Mouse (Mus musculus) hindbrain, embryonic 12.5 days (tissue): ENCODE data around the gene Unc5cl. TPM values are rescaled to one million over a fixed set of nuclear protein-coding genes. Genes with fewer than 3 reads are reported as not detected.

Source experiments
- ATAC-seq: fragments of 200-750 bp; cut with Nextera tagmentation; 2 replicates; pipeline ENCODE4 v1.8.0; 2017; ENCODE audit warnings: moderate TSS enrichment; ENCODE audit not compliant: low FRiP score
- H3K27ac ChIP-seq: fragments of 300-500 bp; sonication (generic); 2 replicates; pipeline ENCODE4 v1.5.1; 2016; ENCODE audit warnings: mild to moderate bottlenecking
- H3K27me3 ChIP-seq: fragments of 300-500 bp; sonication (generic); 2 replicates; pipeline ENCODE4 v1.6.1; 2016; ENCODE audit warnings: mild to moderate bottlenecking
- H3K36me3 ChIP-seq: fragments of 300-500 bp; sonication (generic); 2 replicates; pipeline ENCODE4 v1.6.1; 2016; ENCODE audit warnings: mild to moderate bottlenecking
- H3K4me1 ChIP-seq: fragments of 300-500 bp; sonication (generic); 2 replicates; pipeline ENCODE4 v1.6.1; 2016
- H3K4me2 ChIP-seq: fragments of 300-500 bp; sonication (generic); replicated peaks from 2 replicates; pipeline ENCODE4 v1.6.1; 2016; ENCODE audit warnings: mild to moderate bottlenecking
- H3K4me3 ChIP-seq: fragments of 300-500 bp; sonication (generic); 2 replicates; pipeline ENCODE4 v1.5.1; 2016; ENCODE audit warnings: mild to moderate bottlenecking
- H3K9ac ChIP-seq: fragments of 300-500 bp; sonication (generic); 2 replicates; pipeline ENCODE4 v1.6.1; 2016; ENCODE audit warnings: mild to moderate bottlenecking, moderate library complexity
- H3K9me3 ChIP-seq: fragments of 300-500 bp; sonication (generic); replicated peaks from 2 replicates; pipeline ENCODE4 v1.6.1; 2016; ENCODE audit warnings: mild to moderate bottlenecking
- WGBS: fragments of 180-500 bp; shearing (Covaris S2); methylation state at CpG from one replicate; pipeline ENCODE4 v1.1.7; 2016; 5-methylcytosine and 5-hydroxymethylcytosine counted together
- polyA plus RNA-seq: library from polyadenylated mRNA; unstranded; fragments of >200 nt; fragmentation: Nextera tagmentation; extraction: Ambion mirVana; gene quantifications from 2 replicates; pipeline ENCODE4 v1.2.1, GENCODE M21; 2016

Unc5cl gene
- polyA plus RNA-seq, 1 experiment from 2014 or later = 0.49 TPM

GRCm38 (mm10) chr17:48556223-48556962, 101.7 kb downstream of the Unc5cl start:
- no peaks in the 10 kb centered on the region for H3K36me3 ChIP-seq
- no peaks in the 10 kb centered on the region for H3K9me3 ChIP-seq
- ATAC-seq = no peak
- no peak overlapping the region for H3K4me2 ChIP-seq
- H3K9ac ChIP-seq = no peak overlapping the region
- no peaks in the 10 kb centered on the region for H3K27me3 ChIP-seq
- 34% methylated on average over 9 of the region's 9 CpGs for WGBS
- H3K4me3 ChIP-seq = no peak overlapping the region
- H3K27ac ChIP-seq = no peak overlapping the region
- H3K4me1 ChIP-seq = no peaks in the 10 kb centered on the region

GRCm38 (mm10) chr17:48557823-48558715, 103.4 kb downstream of the Unc5cl start:
- H3K4me3 ChIP-seq = no peak overlapping the region
- no peaks in the 10 kb centered on the region for H3K4me1 ChIP-seq
- no peaks in the 10 kb centered on the region for H3K36me3 ChIP-seq
- no peaks in the 10 kb centered on the region for H3K27me3 ChIP-seq
- no peak overlapping the region for H3K9ac ChIP-seq
- H3K4me2 ChIP-seq = no peak overlapping the region
- 88% methylated on average over 7 of the region's 7 CpGs for WGBS
- H3K9me3 ChIP-seq = no peaks in the 10 kb centered on the region
- H3K27ac ChIP-seq = no peak overlapping the region
- no peak for ATAC-seq

GRCm38 (mm10) chr17:48564931-48565330, 110.2 kb downstream of the Unc5cl start:
- Histone ChIP-seq H3K27ac (no peak overlapping the region), H3K4me3 (no peak overlapping the region), H3K9me3 (no peaks in the 10 kb centered on the region), H3K4me2 (no peak overlapping the region), H3K9ac (no peak overlapping the region), H3K4me1 (no peaks in the 10 kb centered on the region), H3K36me3 (no peaks in the 10 kb centered on the region), H3K27me3 (no peaks in the 10 kb centered on the region)
- 93% methylated on average over 8 of the region's 8 CpGs for WGBS
- no peak for ATAC-seq

- ATAC-seq = no peak
- Histone ChIP-seq H3K9ac (no peak overlapping the region), H3K9me3 (no peaks in the 10 kb centered on the region), H3K27ac (no peak overlapping the region), H3K36me3 (no peaks in the 10 kb centered on the region), H3K4me3 (no peak overlapping the region), H3K4me2 (no peak overlapping the region), H3K27me3 (no peaks in the 10 kb centered on the region), H3K4me1 (no peaks in the 10 kb centered on the region)
- WGBS = 87% methylated on average over 4 of the region's 4 CpGs
These were observed 115.0 kb downstream of the Unc5cl start for GRCm38 (mm10) chr17:48569656-48570055.

- H3K4me1 ChIP-seq = no peaks in the 10 kb centered on the region
- H3K27ac ChIP-seq = no peak overlapping the region
- no peaks in the 10 kb centered on the region for H3K36me3 ChIP-seq
- H3K9ac ChIP-seq = no peak overlapping the region
- H3K9me3 ChIP-seq = no peaks in the 10 kb centered on the region
- WGBS = 84% methylated on average over 5 of the region's 5 CpGs
- no peak for ATAC-seq
- no peak overlapping the region for H3K4me3 ChIP-seq
- no peaks in the 10 kb centered on the region for H3K27me3 ChIP-seq
- no peak overlapping the region for H3K4me2 ChIP-seq
These were observed 126.5 kb downstream of the Unc5cl start for GRCm38 (mm10) chr17:48581153-48581552.

- H3K9ac ChIP-seq = no peak overlapping the region
- no peaks in the 10 kb centered on the region for H3K4me1 ChIP-seq
- no peak for ATAC-seq
- WGBS = 41% methylated on average over 14 of the region's 14 CpGs
- peak overlapping the region; percentile 9; the same call in 1 of the 2 replicates for H3K4me3 ChIP-seq
- H3K4me2 ChIP-seq = peak overlapping the region; percentile 30
- no peaks in the 10 kb centered on the region for H3K36me3 ChIP-seq
- no peak overlapping the region for H3K27ac ChIP-seq
- no peaks in the 10 kb centered on the region for H3K9me3 ChIP-seq
- H3K27me3 ChIP-seq = no peaks in the 10 kb centered on the region
These were observed 127.8 kb downstream of the Unc5cl start for GRCm38 (mm10) chr17:48582486-48582990.

- Histone ChIP-seq H3K4me2 (no peak overlapping the region), H3K27me3 (no peaks in the 10 kb centered on the region), H3K36me3 (no peaks in the 10 kb centered on the region), H3K27ac (no peak overlapping the region), H3K4me1 (no peaks in the 10 kb centered on the region), H3K9me3 (no peaks in the 10 kb centered on the region), H3K9ac (no peak overlapping the region), H3K4me3 (no peak overlapping the region)
- 77% methylated on average over 11 of the region's 11 CpGs for WGBS
- ATAC-seq = no peak
These were observed 128.7 kb downstream of the Unc5cl start for GRCm38 (mm10) chr17:48583401-48583800.

- Histone ChIP-seq H3K4me3 (no peak overlapping the region; the same call in 1 of the 2 replicates), H3K9me3 (no peaks in the 10 kb centered on the region), H3K4me2 (peak overlapping the region; percentile 42), H3K4me1 (no peaks in the 10 kb centered on the region), H3K9ac (no peak overlapping the region), H3K36me3 (no peaks in the 10 kb centered on the region), H3K27ac (no peak overlapping the region), H3K27me3 (no peaks in the 10 kb centered on the region)
- ATAC-seq = peak; percentile 56
- 13% methylated on average over 14 of the region's 14 CpGs for WGBS
These were observed 131.2 kb downstream of the Unc5cl start for GRCm38 (mm10) chr17:48585902-48586359.

GRCm38 (mm10) chr17:48588674-48589073, 134.0 kb downstream of the Unc5cl start:
- H3K27ac ChIP-seq = no peak overlapping the region
- no peaks in the 10 kb centered on the region for H3K4me1 ChIP-seq
- 55% methylated on average over 3 of the region's 3 CpGs for WGBS
- no peaks in the 10 kb centered on the region for H3K9me3 ChIP-seq
- no peak for ATAC-seq
- no peaks in the 10 kb centered on the region for H3K36me3 ChIP-seq
- H3K27me3 ChIP-seq = no peaks in the 10 kb centered on the region
- no peak overlapping the region for H3K4me2 ChIP-seq
- H3K4me3 ChIP-seq = no peak overlapping the region
- no peak overlapping the region for H3K9ac ChIP-seq

Other genes with a start within 250 kb of the Unc5cl start
- 0.10 and 0.14 TPM in 2 replicates for gene Trem1, start 222.1 kb upstream of the Unc5cl start, polyA plus RNA-seq
- not detected in 2 replicates for gene Trem3, start 207.1 kb upstream of the Unc5cl start, polyA plus RNA-seq
- not detected in 2 replicates for gene Treml4, start 190.6 kb upstream of the Unc5cl start, polyA plus RNA-seq
- 0.25 and 0.81 TPM in 2 replicates for gene Treml2, start 155.4 kb upstream of the Unc5cl start, polyA plus RNA-seq
- gene B430306N03Rik, start 138.8 kb upstream of the Unc5cl start, polyA plus RNA-seq = 0.05 TPM in 1 of 2 replicates, not detected in the other
- gene Trem2, start 108.5 kb upstream of the Unc5cl start, polyA plus RNA-seq = 3.5 and 4.3 TPM in 2 replicates
- gene Treml1, start 95.0 kb upstream of the Unc5cl start, polyA plus RNA-seq = 1.7 and 1.8 TPM in 2 replicates
- 16.7 and 18.6 TPM in 2 replicates for gene Nfya, start 45.0 kb upstream of the Unc5cl start, polyA plus RNA-seq
- 52.4 and 61.5 TPM in 2 replicates for gene Oard1, start 44.9 kb upstream of the Unc5cl start, polyA plus RNA-seq
- gene Apobec2, start 22.0 kb upstream of the Unc5cl start, polyA plus RNA-seq = 2.1 and 5.3 TPM in 2 replicates
- 1.9 and 2.5 TPM in 2 replicates for gene Tspo2, start 3.4 kb upstream of the Unc5cl start, polyA plus RNA-seq